Mouse (Mus musculus) kidney, adult 8-10 months (tissue): Measurements from ENCODE around the gene Mea1.
A peak's percentile ranks its signal among the peaks of the same experiment; 100 is the strongest.

Experiments
- DNase-seq, 2 experiments: peaks; one replicate each; pipeline ENCODE4 v3.0.0; 2022

The Mea1 gene

GRCm38 (mm10) chr17:46706375-46707089 is 27.9 kb downstream of the Mea1 start:
- no peak for DNase-seq

- DNase-seq, result peak; percentile 90 to 93
Measured at GRCm38 (mm10) chr17:46710959-46711597, 32.5 kb downstream of the Mea1 start, which contains the start of gene Pex6. Gene Pex6, plus strand, starts transcription at chr17:46711463.

- DNase-seq, result peak; percentile 38 to 52
Measured at GRCm38 (mm10) chr17:46711612-46712271, 33.1 kb downstream of the Mea1 start.

- DNase-seq, result no peak
Measured at GRCm38 (mm10) chr17:46712442-46712841, 33.8 kb downstream of the Mea1 start.

GRCm38 (mm10) chr17:46713849-46714248 is 35.3 kb downstream of the Mea1 start:
- no peak for DNase-seq

- DNase-seq, result no peak
Measured at GRCm38 (mm10) chr17:46714756-46715481, 36.3 kb downstream of the Mea1 start.

- DNase-seq, result no peak
Measured at GRCm38 (mm10) chr17:46721077-46721476, 42.5 kb downstream of the Mea1 start.

GRCm38 (mm10) chr17:46724477-46725084 is 46.0 kb downstream of the Mea1 start:
- DNase-seq, result no peak

GRCm38 (mm10) chr17:46725273-46725672 is 46.7 kb downstream of the Mea1 start:
- DNase-seq, result no peak

GRCm38 (mm10) chr17:46725731-46726645 is 47.4 kb downstream of the Mea1 start:
- no peak for DNase-seq

GRCm38 (mm10) chr17:46727271-46727670 is 48.7 kb downstream of the Mea1 start:
- DNase-seq, result no peak

GRCm38 (mm10) chr17:46728021-46728420 is 49.4 kb downstream of the Mea1 start:
- DNase-seq, result peak in 1 of 2 experiments; percentile 67

GRCm38 (mm10) chr17:46728496-46728895 is 49.9 kb downstream of the Mea1 start:
- no peak for DNase-seq

GRCm38 (mm10) chr17:46728904-46729318 is 50.3 kb downstream of the Mea1 start, which contains the start of gene Gnmt:
Gene Gnmt, minus strand, starts transcription at chr17:46729168.
- peak; percentile 90 to 92 for DNase-seq
